ENCODE assay signal across 10 mouse cellular contexts in the genomic region with DNA sequence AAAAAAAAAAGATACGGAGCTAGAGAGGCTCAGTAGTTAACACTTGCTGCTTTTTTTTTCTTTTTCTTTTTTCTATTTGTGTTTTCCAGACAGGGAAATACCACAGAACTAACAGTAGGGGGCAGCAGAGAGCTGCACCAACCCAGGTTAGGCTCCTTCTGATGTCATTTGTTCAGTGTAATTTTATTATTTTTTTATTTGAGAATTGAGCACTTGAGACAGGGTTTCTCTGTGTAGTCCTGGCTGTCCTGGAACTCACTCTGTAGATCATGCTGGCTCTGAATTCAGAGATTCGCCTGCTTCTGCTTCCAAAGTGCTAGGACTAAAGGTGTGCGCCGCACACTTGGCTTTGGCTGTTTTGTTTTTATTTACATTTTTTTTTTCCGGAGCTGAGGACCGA. TPM values are rescaled to one million over a fixed set of nuclear protein-coding genes. Genes with fewer than 3 reads are reported as not detected.
DNase-seq lines count a peak whose midpoint lies in the region; ATAC-seq and TF ChIP-seq lines count a peak whose summit lies in the region.
"Had no signal": no experiment of that assay in that cellular context is flagged by ENCODE, and none has a peak within 500 bp of the region (broad histone marks: within the 10 kb centered on the region; RNA-seq: fewer than 3 reads in every experiment).

No protein-coding gene starts in this region.

- no peak for TF ChIP-seq EP300 in lung, postnatal 0 days (IDR thresholded peaks at IDR 0.05)

- H3K4me1 ChIP-seq in forebrain, embryonic 11.5 days (replicated peaks; ENCODE audit: control insufficient read depth, insufficient read depth, low read length) = peaks cover 5% of the 10 kb centered on the region
- H3K4me1 ChIP-seq in forebrain, embryonic 12.5 days = peaks cover 7% of the 10 kb centered on the region
- H3K4me1 ChIP-seq in lung, postnatal 0 days (ENCODE audit: insufficient read depth, low read depth, low read length) = no peaks in the 10 kb centered on the region
- H3K4me1 ChIP-seq in limb, embryonic 10.5 days = peaks cover 14% of the 10 kb centered on the region

- no peak overlapping the region for H3K4me2 ChIP-seq in forebrain, embryonic 11.5 days (ENCODE audit: low read depth, low read length, severe bottlenecking)
- H3K4me2 ChIP-seq in forebrain, embryonic 12.5 days = no peak overlapping the region
- H3K4me2 ChIP-seq in lung, postnatal 0 days (replicated peaks; ENCODE audit: low read depth, low read length) = no peak overlapping the region
- H3K4me2 ChIP-seq: heart, embryonic 13.5 days had no signal

- DNase-seq in forebrain, embryonic 11.5 days (ENCODE audit: low spot score) = no peak
- peak; percentile 85 for DNase-seq in lung, postnatal 0 days (ENCODE audit: low spot score)
- no peak for DNase-seq in lung, postnatal 14 days
- DNase-seq in adipocyte (ENCODE audit: low spot score) = peak; percentile 49
- DNase-seq in mesoderm, embryonic 11.5 days (ENCODE audit: low read depth, low spot score) = peak; percentile 55
- no peak for DNase-seq in ovary, postnatal 14 days (ENCODE audit: low spot score)
- DNase-seq in limb, embryonic 10.5 days (ENCODE audit: low spot score) = no peak

- TF ChIP-seq CTCF in lung, postnatal 0 days (IDR thresholded peaks at IDR 0.05) = peak; percentile 80

- no peaks in the 10 kb centered on the region for H3K9me3 ChIP-seq in forebrain, embryonic 11.5 days (ENCODE audit: control insufficient read depth, low read length)
- no peaks in the 10 kb centered on the region for H3K9me3 ChIP-seq in forebrain, embryonic 12.5 days
- H3K9me3 ChIP-seq in lung, postnatal 0 days (ENCODE audit: low read length) = no peaks in the 10 kb centered on the region
- H3K9me3 ChIP-seq in limb, embryonic 10.5 days (replicated peaks) = no peaks in the 10 kb centered on the region
- H3K9me3 ChIP-seq: heart, embryonic 13.5 days had no signal

- WGBS in forebrain, embryonic 11.5 days = 67% methylated on average over 6 of the region's 6 CpGs
- WGBS in forebrain, embryonic 12.5 days = 63% methylated on average over 6 of the region's 6 CpGs
- 56% methylated on average over 6 of the region's 6 CpGs for WGBS in lung, postnatal 0 days
- 69% methylated on average over 6 of the region's 6 CpGs for WGBS in limb, embryonic 10.5 days

- no peak overlapping the region for H3K4me3 ChIP-seq in forebrain, embryonic 11.5 days (ENCODE audit: low read depth, low read length)
- H3K4me3 ChIP-seq in forebrain, embryonic 12.5 days (replicated peaks) = no peak overlapping the region
- no peak overlapping the region for H3K4me3 ChIP-seq in lung, postnatal 0 days (ENCODE audit: low read depth, low read length)
- H3K4me3 ChIP-seq in limb, embryonic 10.5 days = no peak overlapping the region
- H3K4me3 ChIP-seq: heart, embryonic 13.5 days had no signal

- no peak overlapping the region for H3K27ac ChIP-seq in forebrain, embryonic 11.5 days (ENCODE audit: low read depth, low read length)
- H3K27ac ChIP-seq in forebrain, embryonic 12.5 days = no peak overlapping the region
- H3K27ac ChIP-seq in lung, postnatal 0 days (ENCODE audit: low read length) = no peak overlapping the region
- H3K27ac ChIP-seq in limb, embryonic 10.5 days = no peak overlapping the region
- H3K27ac ChIP-seq: heart, embryonic 13.5 days had no signal

- H3K9ac ChIP-seq in forebrain, embryonic 11.5 days (ENCODE audit: low read length) = no peak overlapping the region
- no peak overlapping the region for H3K9ac ChIP-seq in forebrain, embryonic 12.5 days
- no peak overlapping the region for H3K9ac ChIP-seq in lung, postnatal 0 days (replicated peaks; ENCODE audit: low read depth)
- H3K9ac ChIP-seq: heart, embryonic 13.5 days had no signal

- H3K36me3 ChIP-seq in forebrain, embryonic 11.5 days (ENCODE audit: control insufficient read depth, insufficient read depth, low read length) = no peaks in the 10 kb centered on the region
- H3K36me3 ChIP-seq in forebrain, embryonic 12.5 days (replicated peaks) = no peaks in the 10 kb centered on the region
- H3K36me3 ChIP-seq in lung, postnatal 0 days (ENCODE audit: insufficient read depth, low read length) = no peaks in the 10 kb centered on the region
- no peaks in the 10 kb centered on the region for H3K36me3 ChIP-seq in limb, embryonic 10.5 days
- H3K36me3 ChIP-seq: heart, embryonic 13.5 days had no signal

- H3K27me3 ChIP-seq in forebrain, embryonic 11.5 days (ENCODE audit: control insufficient read depth, insufficient read depth, low read length) = no peaks in the 10 kb centered on the region
- no peaks in the 10 kb centered on the region for H3K27me3 ChIP-seq in forebrain, embryonic 12.5 days
- no peaks in the 10 kb centered on the region for H3K27me3 ChIP-seq in lung, postnatal 0 days (replicated peaks; ENCODE audit: insufficient read depth, low read length)
- H3K27me3 ChIP-seq in limb, embryonic 10.5 days (ENCODE audit: low read depth, poor library complexity, severe bottlenecking) = no peaks in the 10 kb centered on the region
- H3K27me3 ChIP-seq: heart, embryonic 13.5 days had no signal

- ATAC-seq in forebrain, embryonic 11.5 days (replicated peaks; ENCODE audit: low FRiP score) = peak; percentile 11; the same call in 1 of the 2 replicates
- no peak for ATAC-seq in forebrain, embryonic 12.5 days (ENCODE audit: low FRiP score)
- no peak; the same call in 1 of the 2 replicates for ATAC-seq in lung, postnatal 0 days

RNA-seq across cellular contexts. Expression of gene Nmur1, which starts 9.7 kb away (rescaled TPM):
- polyA plus RNA-seq in forebrain, embryonic 11.5 days (2014; fragmentation: Nextera tagmentation; extraction: Ambion mirVana) = 0.72 TPM in 1 of 2 replicates, not detected in the other
- polyA plus RNA-seq in forebrain, embryonic 12.5 days (2016; fragmentation: Nextera tagmentation; extraction: Ambion mirVana) = not detected in 2 replicates
- 1.3 and 2.1 TPM in 2 replicates for polyA plus RNA-seq in lung, postnatal 0 days (2015; fragmentation: Nextera tagmentation; extraction: Ambion mirVana)
- 0.15 and 0.24 TPM in 2 replicates for polyA plus RNA-seq in limb, embryonic 10.5 days (2016; fragmentation: Nextera tagmentation; extraction: Ambion mirVana)
- polyA plus RNA-seq: heart, embryonic 13.5 days had no signal

RNA-seq across cellular contexts. Expression of gene Tex44, which starts 9.8 kb away (rescaled TPM):
- not detected in 2 replicates for polyA plus RNA-seq in forebrain, embryonic 11.5 days (2014; fragmentation: Nextera tagmentation; extraction: Ambion mirVana)
- polyA plus RNA-seq in forebrain, embryonic 12.5 days (2016; fragmentation: Nextera tagmentation; extraction: Ambion mirVana) = not detected in 2 replicates
- polyA plus RNA-seq in lung, postnatal 0 days (2015; fragmentation: Nextera tagmentation; extraction: Ambion mirVana) = not detected in 2 replicates
- polyA plus RNA-seq in limb, embryonic 10.5 days (2016; fragmentation: Nextera tagmentation; extraction: Ambion mirVana) = not detected in 2 replicates
- polyA plus RNA-seq: heart, embryonic 13.5 days; limb, embryonic 11.5 days had no signal

RNA-seq across cellular contexts. Expression of gene Ncl, which starts 57.1 kb away (rescaled TPM):
- 410 and 411 TPM in 2 replicates for polyA plus RNA-seq in forebrain, embryonic 11.5 days (2014; fragmentation: Nextera tagmentation; extraction: Ambion mirVana)
- 453 and 465 TPM in 2 replicates for polyA plus RNA-seq in forebrain, embryonic 12.5 days (2016; fragmentation: Nextera tagmentation; extraction: Ambion mirVana)
- 139 and 140 TPM in 2 replicates for polyA plus RNA-seq in lung, postnatal 0 days (2015; fragmentation: Nextera tagmentation; extraction: Ambion mirVana)
- polyA plus RNA-seq in limb, embryonic 10.5 days (2016; fragmentation: Nextera tagmentation; extraction: Ambion mirVana) = 554 and 638 TPM in 2 replicates

Comparison
In these comparisons a context has a peak if more than half of its experiments do, and no peak if none do; other contexts are left out.
1. DNase-seq: peak in lung, postnatal 0 days (single experiment), adipocyte (single experiment) and mesoderm, embryonic 11.5 days (single experiment); none in forebrain, embryonic 11.5 days (single experiment), lung, postnatal 14 days (single experiment), ovary, postnatal 14 days (single experiment) and limb, embryonic 10.5 days (single experiment).